Mouse (Mus musculus) CH12.LX (cell line): ENCODE data around the gene Hist2h2aa2. TPM values are rescaled to one million over a fixed set of nuclear protein-coding genes. Genes with fewer than 3 reads are reported as not detected.
"Not testable (repeated sequence)": the region's sequence is repeated elsewhere in the genome, so short reads cannot be mapped to it uniquely, and the experiment has no call there.

ENCODE experiments used
- DNase-seq: peaks from one replicate; pipeline ENCODE4 v3.0.0-alpha.2; 2013; ENCODE audit errors: extremely low read depth
- H3K27ac ChIP-seq: 2 replicates; pipeline ENCODE4 v1.5.1; 2012; ENCODE audit warnings: low read depth, mild to moderate bottlenecking, control low read depth, moderate library complexity; ENCODE audit not compliant: insufficient read depth
- H3K27me3 ChIP-seq: replicated peaks from 2 replicates; pipeline ENCODE3; 2012; ENCODE audit warnings: inconsistent platforms
- H3K36me3 ChIP-seq, 2 experiments: replicated peaks in 1 of 2; 2 replicates each; pipeline versions ENCODE3 to v1.6.1; 2012; ENCODE audit warnings: inconsistent platforms in 1 of 2, low read length in 1 of 2, mild to moderate bottlenecking in 1 of 2, mixed read lengths in 1 of 2, moderate library complexity in 1 of 2; ENCODE audit not compliant: control insufficient read depth in 1 of 2, insufficient read depth in 1 of 2
- H3K4me1 ChIP-seq, 2 experiments: 2 replicates each; pipeline ENCODE4 v1.6.1; 2012; ENCODE audit warnings: inconsistent platforms in 1 of 2, moderate library complexity in 1 of 2; ENCODE audit not compliant: insufficient read depth in 2 of 2, control insufficient read depth in 1 of 2
- H3K4me2 ChIP-seq: 2 replicates; pipeline ENCODE4 v1.6.1; 2012; ENCODE audit warnings: low read depth, mild to moderate bottlenecking, control low read depth; ENCODE audit not compliant: poor library complexity, insufficient read depth, severe bottlenecking
- H3K4me3 ChIP-seq, 3 experiments: fragments of 150-350 bp in 1 of 3; sonication (generic) in 1 of 3; replicated peaks in 1 of 3; 2 replicates each; pipeline versions ENCODE3 to v1.5.1; 2011 to 2012; ENCODE audit warnings: low read depth in 2 of 3, low read length in 2 of 3, mild to moderate bottlenecking in 2 of 3, moderate library complexity in 2 of 3, control low read depth in 1 of 3, improper control_type of control experiment in 1 of 3, inconsistent platforms in 1 of 3, mixed read lengths in 1 of 3; ENCODE audit not compliant: poor library complexity in 1 of 3
- H3K79me2 ChIP-seq: replicated peaks from 2 replicates; pipeline ENCODE4 v1.6.1; 2012; ENCODE audit warnings: mild to moderate bottlenecking, moderate library complexity; ENCODE audit not compliant: control insufficient read depth, poor library complexity, insufficient read depth, severe bottlenecking; ENCODE audit errors: extremely low read depth
- H3K9ac ChIP-seq: 2 replicates; pipeline ENCODE4 v1.6.1; 2012; ENCODE audit warnings: low read depth, mild to moderate bottlenecking, control low read depth, moderate library complexity; ENCODE audit not compliant: insufficient read depth
- H3K9me3 ChIP-seq: replicated peaks from 2 replicates; pipeline ENCODE3; 2012; ENCODE audit warnings: low read length, inconsistent platforms, mixed read lengths
- BHLHE40 ChIP-seq: IDR thresholded peaks from 2 replicates; pipeline ENCODE4 v1.6.1; 2011; ENCODE audit warnings: mild to moderate bottlenecking, low read depth, low read length, improper control_type of control experiment
- ELF1 ChIP-seq: IDR thresholded peaks from 2 replicates; pipeline ENCODE4 v1.6.1; 2014; ENCODE audit warnings: low read depth, mild to moderate bottlenecking, inconsistent platforms, low read length, improper control_type of control experiment
- MAZ ChIP-seq: IDR thresholded peaks from 2 replicates; pipeline ENCODE4 v1.6.1; 2012; ENCODE audit warnings: low read depth, mild to moderate bottlenecking, inconsistent platforms, low read length, improper control_type of control experiment, moderate library complexity
- MEF2A ChIP-seq: IDR thresholded peaks from 2 replicates; pipeline ENCODE4 v1.6.1; 2014; ENCODE audit warnings: low read depth, mild to moderate bottlenecking, inconsistent platforms, low read length, improper control_type of control experiment, borderline replicate concordance
- NELFE ChIP-seq: IDR thresholded peaks from 2 replicates; pipeline ENCODE4 v1.6.1; 2011; ENCODE audit warnings: low read depth, low read length, improper control_type of control experiment
- NRF1 ChIP-seq: IDR thresholded peaks from 2 replicates; pipeline ENCODE4 v1.6.1; 2014; ENCODE audit warnings: low read depth, mild to moderate bottlenecking, inconsistent platforms, low read length, improper control_type of control experiment, moderate library complexity
- POLR2A ChIP-seq: IDR thresholded peaks from 2 replicates; pipeline ENCODE4 v1.6.1; 2011; ENCODE audit warnings: low read depth, mild to moderate bottlenecking, improper control_type of control experiment, low read length
- POLR2AphosphoS2 ChIP-seq: IDR thresholded peaks from 2 replicates; pipeline ENCODE4 v1.6.1; 2011; ENCODE audit warnings: low read depth, low read length, improper control_type of control experiment
- RAD21 ChIP-seq: IDR thresholded peaks from 2 replicates; pipeline ENCODE4 v1.6.1; 2011; ENCODE audit warnings: low read depth, mild to moderate bottlenecking, low read length, improper control_type of control experiment, moderate library complexity
- RCOR1 ChIP-seq: conservative IDR thresholded peaks from 2 replicates; pipeline ENCODE4 v1.6.1; 2012; ENCODE audit warnings: low read depth, mild to moderate bottlenecking, inconsistent platforms, low read length, improper control_type of control experiment
- SIN3A ChIP-seq: IDR thresholded peaks from 2 replicates; pipeline ENCODE4 v1.6.1; 2012; ENCODE audit warnings: low read length, improper control_type of control experiment, inconsistent platforms
- TBP ChIP-seq: conservative IDR thresholded peaks from 2 replicates; pipeline ENCODE4 v1.6.1; 2011; ENCODE audit warnings: low read depth, low read length, improper control_type of control experiment
- TCF12 ChIP-seq: IDR thresholded peaks from 2 replicates; pipeline ENCODE4 v1.6.1; 2014; ENCODE audit warnings: low read depth, mild to moderate bottlenecking, inconsistent platforms, low read length, improper control_type of control experiment
- ZMIZ1 ChIP-seq: IDR thresholded peaks from 2 replicates; pipeline ENCODE4 v1.6.1; 2012; ENCODE audit warnings: low read depth, mild to moderate bottlenecking, inconsistent platforms, low read length, improper control_type of control experiment
- dilution Hi-C: fragments of 300-500 bp; cut with MboI; formaldehyde crosslinking; loops from 2 replicates; pipeline ENCODE4 v1.14.3; 2020; ENCODE audit warnings: low sequenced_read_pairs; ENCODE audit not compliant: extremely low pct_unique_long_range_greater_than_20kb, extremely low pct_ligation_motif_present
- in situ Hi-C: fragments of 300-500 bp; cut with MboI; formaldehyde crosslinking; loops from 3 replicates; pipeline ENCODE4 v1.14.3; 2019; ENCODE audit warnings: low sequenced_read_pairs, low pct_ligation_motif_present, low pct_unique_long_range_greater_than_20kb, mixed read lengths
- polyA plus RNA-seq: library from polyadenylated mRNA; unstranded; fragments of >175 nt; gene quantifications from 2 replicates; pipeline ENCODE4 v1.2.1, GENCODE M21; 2012; ENCODE audit warnings: low read depth; ENCODE audit not compliant: insufficient read length
- total RNA-seq, 2 experiments: library from RNA; depleted of rRNA; stranded (reverse); fragments of 300-350 nt in 1 of 2; fragments of >200 nt in 1 of 2; gene quantifications; 2 replicates each; pipeline ENCODE4 v1.2.3; 2012 to 2014

The Hist2h2aa2 gene
- total RNA-seq (2012; rRNA removed) (4,203 and 5,136 TPM in 2 replicates), total RNA-seq (2014; rRNA removed) (not detected in 2 replicates), polyA plus RNA-seq (2.5 and 2.7 TPM in 2 replicates)

DNA sequence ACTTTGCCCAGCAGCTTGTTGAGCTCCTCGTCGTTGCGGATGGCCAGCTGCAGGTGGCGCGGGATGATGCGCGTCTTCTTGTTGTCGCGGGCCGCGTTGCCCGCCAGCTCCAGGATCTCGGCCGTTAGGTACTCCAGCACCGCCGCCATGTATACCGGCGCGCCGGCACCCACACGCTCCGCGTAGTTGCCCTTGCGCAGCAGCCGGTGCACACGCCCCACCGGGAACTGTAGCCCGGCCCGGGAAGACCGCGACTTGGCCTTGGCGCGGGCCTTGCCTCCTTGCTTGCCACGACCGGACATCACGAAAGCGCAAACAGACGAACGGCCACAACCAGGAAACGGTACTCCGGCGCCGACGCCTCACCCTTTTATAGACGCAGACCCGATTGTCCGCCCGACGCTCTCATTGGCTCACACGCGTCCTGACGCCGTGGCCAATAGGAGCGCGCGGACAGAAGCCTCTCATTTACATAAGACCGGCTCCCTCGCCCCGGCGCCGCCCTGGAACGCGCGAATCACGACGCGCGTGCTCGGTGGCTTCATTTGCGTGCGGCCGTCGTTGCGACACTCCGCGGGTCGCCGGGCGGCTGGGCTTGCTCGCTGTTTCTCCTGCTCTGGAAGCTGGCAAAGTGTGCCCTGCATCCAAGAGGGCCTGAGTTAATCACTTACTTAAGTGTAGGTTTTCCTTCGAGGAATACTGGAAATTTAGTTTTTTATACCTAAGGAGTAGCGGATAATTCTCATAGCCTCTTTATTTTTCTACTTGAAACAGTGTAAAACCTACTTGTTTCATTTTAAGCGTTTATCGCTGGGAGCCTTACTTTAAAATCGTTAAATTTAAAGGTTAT lies at the start of gene Hist2h2aa2:
Hist2h2aa2 (minus strand) TSS at position 328 of the 850 bp plus-strand sequence.
- peaks cover 10 to 48% of the 10 kb centered on the region in 2 experiments for H3K4me1 ChIP-seq
- H3K36me3 ChIP-seq, in situ Hi-C loops, dilution Hi-C loops: not testable (repeated sequence)
- H3K27ac ChIP-seq = peak within 1 kb of the TSS; percentile 98
- DNase-seq = peak; percentile 63
- peak within 1 kb of the TSS; percentile 95 for H3K9ac ChIP-seq
- peak within 1 kb of the TSS; percentile 39 to 68 (median 40) for H3K4me3 ChIP-seq
- TF ChIP-seq NELFE (peak; percentile 53; the same call in 1 of the 2 replicates), TBP (peak; percentile 73; the same call in 1 of the 2 replicates), POLR2A (peak; percentile 61), ELF1 (0 out of 2 replicates have a peak, but pooled peaks have one; percentile 17), TCF12 (peak; percentile 86), POLR2AphosphoS2 (peak; percentile 6; the same call in 1 of the 2 replicates), ZMIZ1 (peak; percentile 69; the same call in 1 of the 2 replicates), NRF1 (peak; percentile 45; the same call in 1 of the 2 replicates)
- TF ChIP-seq, all 38 proteins: peak for 8; not testable (repeated sequence) for 30
- not testable (repeated sequence) for H3K79me2 ChIP-seq, H3K9me3 ChIP-seq, H3K4me2 ChIP-seq, H3K27me3 ChIP-seq

DNA sequence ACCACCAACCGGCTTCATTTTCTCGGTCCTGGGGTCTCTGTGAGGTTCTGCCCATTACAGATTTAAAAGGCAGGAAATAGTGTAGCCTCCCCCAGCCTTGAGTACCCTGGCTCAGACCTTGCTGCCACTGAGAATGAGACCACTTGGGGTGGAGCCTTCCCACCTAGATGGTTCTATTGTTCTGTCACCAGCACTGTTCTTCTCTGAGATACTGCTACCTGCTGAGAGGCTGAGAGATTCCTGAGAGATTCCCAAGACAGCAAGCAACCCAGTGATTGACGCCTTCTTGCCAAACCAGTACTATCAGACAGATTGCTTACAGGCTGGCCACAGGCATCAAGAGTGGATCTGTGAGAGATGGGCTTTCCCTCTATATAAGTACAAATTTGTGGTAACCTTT lies 49.1 kb upstream of the Hist2h2aa2 start:
- Histone ChIP-seq H3K4me3 (no peak overlapping the region), H3K27ac (no peak overlapping the region), H3K27me3 (peaks cover 7% of the 10 kb centered on the region), H3K79me2 (no peaks in the 10 kb centered on the region), H3K4me2 (no peak overlapping the region)
- in situ Hi-C loops = loop anchor here (10.0 to 25.0 kb wide), 2 partner anchors 46 to 248 kb away; partner anchors contain the start of gene Hfe2
- no peak for DNase-seq
- TF ChIP-seq NRF1 (no peak), RCOR1 (no peak), RAD21 (no peak), MEF2A (no peak), MAZ (no peak), BHLHE40 (no peak), SIN3A (no peak)
- TF ChIP-seq, all 38 proteins: peak for 0
- dilution Hi-C loops = no loop called here
- Histone ChIP-seq H3K36me3 (no peaks in the 10 kb centered on the region), H3K9ac (no peak overlapping the region), H3K9me3 (peaks cover 7% of the 10 kb centered on the region), H3K4me1 (peaks cover 6 to 15% of the 10 kb centered on the region in 2 experiments)
